Mouse (Mus musculus) limb, embryonic 13.5 days (tissue): Measurements from ENCODE around the gene Sppl3. TPM values are rescaled to one million over a fixed set of nuclear protein-coding genes. Genes with fewer than 3 reads are reported as not detected.

Experiments
- ATAC-seq: fragments of 200-750 bp; cut with Nextera tagmentation; 2 replicates; pipeline ENCODE4 v1.8.0; 2017; ENCODE audit warnings: low read depth, moderate number of reproducible peaks, moderate TSS enrichment; ENCODE audit not compliant: low FRiP score
- H3K27ac ChIP-seq: fragments of 300-500 bp; sonication (generic); 2 replicates; pipeline ENCODE4 v1.5.1; 2015; ENCODE audit warnings: inconsistent platforms, mild to moderate bottlenecking, moderate library complexity
- H3K27me3 ChIP-seq: fragments of 300-500 bp; sonication (generic); 2 replicates; pipeline ENCODE4 v1.6.1; 2015; ENCODE audit warnings: mild to moderate bottlenecking, inconsistent platforms
- H3K36me3 ChIP-seq: fragments of 300-500 bp; sonication (generic); 2 replicates; pipeline ENCODE4 v1.6.1; 2015; ENCODE audit warnings: inconsistent platforms, mild to moderate bottlenecking, moderate library complexity
- H3K4me1 ChIP-seq: fragments of 300-500 bp; sonication (generic); 2 replicates; pipeline ENCODE4 v1.6.1; 2015; ENCODE audit warnings: inconsistent platforms
- H3K4me2 ChIP-seq: fragments of 300-500 bp; sonication (generic); replicated peaks from 2 replicates; pipeline ENCODE4 v1.6.1; 2015; ENCODE audit warnings: inconsistent platforms, mild to moderate bottlenecking, moderate library complexity
- H3K4me3 ChIP-seq: fragments of 300-500 bp; sonication (generic); 2 replicates; pipeline ENCODE4 v1.5.1; 2015; ENCODE audit warnings: moderate library complexity, mild to moderate bottlenecking, inconsistent platforms
- H3K9ac ChIP-seq: fragments of 300-500 bp; sonication (generic); 2 replicates; pipeline ENCODE4 v1.6.1; 2015; ENCODE audit warnings: mild to moderate bottlenecking, inconsistent platforms
- H3K9me3 ChIP-seq: fragments of 300-500 bp; sonication (generic); 2 replicates; pipeline ENCODE4 v1.6.1; 2016; ENCODE audit warnings: inconsistent platforms
- WGBS: fragments of 180-500 bp; shearing (Covaris S2); methylation state at CpG from one replicate; pipeline ENCODE4 v1.1.7; 2015; 5-methylcytosine and 5-hydroxymethylcytosine counted together
- polyA plus RNA-seq: library from polyadenylated mRNA; unstranded; fragments of >200 nt; fragmentation: Nextera tagmentation; extraction: Ambion mirVana; gene quantifications from 2 replicates; pipeline ENCODE4 v1.2.1, GENCODE M21; 2015

Sppl3 gene
- polyA plus RNA-seq, 1 experiment from 2014 or later, result 16.2 TPM

GRCm38 (mm10) chr5:115120978-115121377 is 110.0 kb downstream of the Sppl3 start:
- Histone ChIP-seq H3K9ac (no peak overlapping the region), H3K27ac (no peak overlapping the region), H3K36me3 (peaks cover 52% of the 10 kb centered on the region), H3K27me3 (no peaks in the 10 kb centered on the region), H3K9me3 (no peaks in the 10 kb centered on the region), H3K4me1 (peaks cover 19% of the 10 kb centered on the region), H3K4me3 (no peak overlapping the region), H3K4me2 (no peak overlapping the region)
- no peak for ATAC-seq
- 71% methylated on average over 5 of the region's 5 CpGs for WGBS

- H3K27ac ChIP-seq, result no peak overlapping the region
- 92% methylated on average over 6 of the region's 6 CpGs for WGBS
- H3K4me2 ChIP-seq, result no peak overlapping the region
- H3K9me3 ChIP-seq, result no peaks in the 10 kb centered on the region
- H3K4me1 ChIP-seq, result peaks cover 6% of the 10 kb centered on the region
- H3K4me3 ChIP-seq, result no peak overlapping the region
- ATAC-seq, result no peak
- no peaks in the 10 kb centered on the region for H3K27me3 ChIP-seq
- H3K9ac ChIP-seq, result no peak overlapping the region
- H3K36me3 ChIP-seq, result peaks cover 69% of the 10 kb centered on the region
These were observed 113.8 kb downstream of the Sppl3 start for GRCm38 (mm10) chr5:115124690-115125089.

- no peaks in the 10 kb centered on the region for H3K9me3 ChIP-seq
- peaks cover 6% of the 10 kb centered on the region for H3K4me1 ChIP-seq
- H3K4me2 ChIP-seq, result peak overlapping the region; percentile 20
- WGBS, result 28% methylated on average over 24 of the region's 24 CpGs
- peak overlapping the region; percentile 33; the same call in 1 of the 2 replicates for H3K27ac ChIP-seq
- H3K4me3 ChIP-seq, result no peak overlapping the region
- H3K27me3 ChIP-seq, result no peaks in the 10 kb centered on the region
- no peak overlapping the region; the same call in 1 of the 2 replicates for H3K9ac ChIP-seq
- peak; percentile 61 for ATAC-seq
- peaks cover 75% of the 10 kb centered on the region for H3K36me3 ChIP-seq
These were observed 114.4 kb downstream of the Sppl3 start for GRCm38 (mm10) chr5:115125211-115125871.

GRCm38 (mm10) chr5:115126578-115127312 is 115.8 kb downstream of the Sppl3 start:
- ATAC-seq, result no peak
- Histone ChIP-seq H3K4me2 (no peak overlapping the region), H3K36me3 (peaks cover 77% of the 10 kb centered on the region), H3K27me3 (no peaks in the 10 kb centered on the region), H3K9me3 (no peaks in the 10 kb centered on the region), H3K27ac (no peak overlapping the region), H3K4me3 (no peak overlapping the region), H3K9ac (no peak overlapping the region), H3K4me1 (peaks cover 6% of the 10 kb centered on the region)
- WGBS, result 93% methylated on average over 28 of the region's 28 CpGs

GRCm38 (mm10) chr5:115127421-115128179 is 116.7 kb downstream of the Sppl3 start:
- no peak overlapping the region for H3K4me2 ChIP-seq
- no peak overlapping the region for H3K9ac ChIP-seq
- no peak overlapping the region for H3K4me3 ChIP-seq
- H3K4me1 ChIP-seq, result peaks cover 7% of the 10 kb centered on the region
- H3K36me3 ChIP-seq, result peaks cover 69% of the 10 kb centered on the region
- no peaks in the 10 kb centered on the region for H3K27me3 ChIP-seq
- no peak for ATAC-seq
- H3K9me3 ChIP-seq, result no peaks in the 10 kb centered on the region
- H3K27ac ChIP-seq, result no peak overlapping the region
- 94% methylated on average over 22 of the region's 22 CpGs for WGBS

GRCm38 (mm10) chr5:115129328-115129727 is 118.4 kb downstream of the Sppl3 start:
- ATAC-seq, result no peak
- 84% methylated on average over 6 of the region's 6 CpGs for WGBS
- H3K27ac ChIP-seq, result no peak overlapping the region
- H3K9me3 ChIP-seq, result no peaks in the 10 kb centered on the region
- no peak overlapping the region for H3K4me3 ChIP-seq
- H3K27me3 ChIP-seq, result no peaks in the 10 kb centered on the region
- H3K4me2 ChIP-seq, result no peak overlapping the region
- peaks cover 20% of the 10 kb centered on the region for H3K4me1 ChIP-seq
- H3K9ac ChIP-seq, result no peak overlapping the region
- H3K36me3 ChIP-seq, result peaks cover 57% of the 10 kb centered on the region

- Histone ChIP-seq H3K9ac (no peak overlapping the region), H3K4me3 (peak overlapping the region; percentile 14), H3K36me3 (peaks cover 28% of the 10 kb centered on the region), H3K4me2 (peak overlapping the region; percentile 90; the same call in 1 of the 2 replicates), H3K9me3 (no peaks in the 10 kb centered on the region), H3K27me3 (no peaks in the 10 kb centered on the region), H3K4me1 (peaks cover 14% of the 10 kb centered on the region), H3K27ac (no peak overlapping the region)
- 87% methylated on average over 8 of the region's 8 CpGs for WGBS
- no peak for ATAC-seq
These were observed 121.5 kb downstream of the Sppl3 start for GRCm38 (mm10) chr5:115132465-115132864.

GRCm38 (mm10) chr5:115133358-115134066 is 122.6 kb downstream of the Sppl3 start:
- Histone ChIP-seq H3K9me3 (no peaks in the 10 kb centered on the region), H3K9ac (peak overlapping the region; percentile 88), H3K27me3 (no peaks in the 10 kb centered on the region), H3K4me1 (peaks cover 14% of the 10 kb centered on the region), H3K4me2 (peak overlapping the region; percentile 90), H3K4me3 (peak overlapping the region; percentile 90), H3K27ac (no peak overlapping the region), H3K36me3 (peaks cover 19% of the 10 kb centered on the region)
- 56% methylated on average over 6 of the region's 6 CpGs for WGBS
- no peak for ATAC-seq

GRCm38 (mm10) chr5:115134234-115135165 is 123.6 kb downstream of the Sppl3 start, which contains the start of gene Unc119b:
Unc119b (minus strand) TSS chr5:115134975.
- 0% methylated on average over 79 of the region's 81 CpGs for WGBS
- Histone ChIP-seq H3K36me3 (peaks cover 10% of the 10 kb centered on the region), H3K27me3 (no peaks in the 10 kb centered on the region), H3K9me3 (no peaks in the 10 kb centered on the region), H3K27ac (no peak within 1 kb of the TSS; the same call in 1 of the 2 replicates), H3K4me2 (peak within 1 kb of the TSS; percentile 90), H3K4me3 (peak within 1 kb of the TSS; percentile 90), H3K9ac (peak within 1 kb of the TSS; percentile 88), H3K4me1 (peaks cover 14% of the 10 kb centered on the region)
- ATAC-seq, result peak; percentile 95

- H3K27ac ChIP-seq, result no peak overlapping the region
- no peak overlapping the region for H3K4me3 ChIP-seq
- no peaks in the 10 kb centered on the region for H3K9me3 ChIP-seq
- 62% methylated on average over 4 of the region's 4 CpGs for WGBS
- no peak for ATAC-seq
- no peaks in the 10 kb centered on the region for H3K4me1 ChIP-seq
- H3K9ac ChIP-seq, result no peak overlapping the region
- no peak overlapping the region for H3K4me2 ChIP-seq
- peaks cover 12% of the 10 kb centered on the region for H3K36me3 ChIP-seq
- H3K27me3 ChIP-seq, result no peaks in the 10 kb centered on the region
These were observed 128.2 kb downstream of the Sppl3 start for GRCm38 (mm10) chr5:115139124-115139523.

GRCm38 (mm10) chr5:115140726-115141125 is 129.8 kb downstream of the Sppl3 start:
- 67% methylated on average over 3 of the region's 3 CpGs for WGBS
- H3K9me3 ChIP-seq, result no peaks in the 10 kb centered on the region
- ATAC-seq, result no peak
- no peak overlapping the region for H3K9ac ChIP-seq
- no peaks in the 10 kb centered on the region for H3K4me1 ChIP-seq
- peaks cover 28% of the 10 kb centered on the region for H3K36me3 ChIP-seq
- H3K4me2 ChIP-seq, result no peak overlapping the region
- H3K27me3 ChIP-seq, result no peaks in the 10 kb centered on the region
- H3K27ac ChIP-seq, result no peak overlapping the region
- H3K4me3 ChIP-seq, result no peak overlapping the region
